Mouse (Mus musculus) hematopoietic multipotent progenitor cell, adult 10-12 weeks (in vitro differentiated cells): ENCODE measurements around the gene Dynlt1c. TPM values are rescaled to one million over a fixed set of nuclear protein-coding genes. Genes with fewer than 3 reads are reported as not detected.

Experiments used
- polyA plus RNA-seq: library from polyadenylated mRNA; stranded (reverse); fragments of >175 nt; gene quantifications from 2 replicates; pipeline ENCODE4 v1.2.3, GENCODE M21; 2012; ENCODE audit warnings: low replicate concordance

The Dynlt1c gene
- 3.7 and 6.6 TPM in 2 replicates for polyA plus RNA-seq

DNA sequence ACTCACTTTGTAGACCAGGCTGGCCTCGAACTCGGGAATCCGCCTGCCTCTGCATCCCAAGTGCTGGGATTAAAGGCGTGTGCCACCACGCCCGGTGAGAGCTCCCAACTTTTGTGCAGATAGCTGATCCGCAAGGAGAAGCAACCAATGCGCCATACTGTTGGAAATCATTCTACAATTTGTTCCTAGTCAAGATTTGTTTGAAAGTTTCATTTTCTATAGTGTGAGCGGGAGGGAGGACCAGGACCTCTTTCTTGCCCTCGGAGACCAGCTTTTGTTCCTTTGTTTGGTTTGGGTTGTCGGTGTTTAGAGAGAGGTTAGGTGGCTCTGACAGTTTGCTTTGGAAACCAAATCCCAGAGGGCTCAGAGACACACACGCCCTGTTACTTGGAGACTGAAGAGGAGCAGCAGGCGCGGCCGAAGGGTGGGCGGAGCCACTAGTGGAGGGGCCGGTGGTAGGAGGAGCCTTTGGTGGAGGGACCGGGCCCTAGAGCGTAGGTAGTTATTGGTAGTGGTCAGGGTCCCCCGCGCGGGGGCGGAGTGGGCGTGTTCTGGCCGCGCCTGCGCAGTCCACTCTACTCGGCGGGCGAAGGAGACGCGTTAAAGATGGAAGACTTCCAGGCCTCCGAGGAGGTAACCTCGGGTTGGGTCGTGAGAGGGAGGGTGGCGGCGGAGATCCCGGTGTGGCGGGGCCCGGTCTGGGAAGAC is at the start of gene Dynlt1c:
TSS of gene Dynlt1c (plus strand) at position 468 of the 708 bp plus-strand sequence.

GRCm38 (mm10) chr17:6655567-6656281 is 54.3 kb downstream of the Dynlt1c start, which contains the start of gene Dynlt1f:
Gene Dynlt1f (minus strand): TSS chr17:6655900.

DNA sequence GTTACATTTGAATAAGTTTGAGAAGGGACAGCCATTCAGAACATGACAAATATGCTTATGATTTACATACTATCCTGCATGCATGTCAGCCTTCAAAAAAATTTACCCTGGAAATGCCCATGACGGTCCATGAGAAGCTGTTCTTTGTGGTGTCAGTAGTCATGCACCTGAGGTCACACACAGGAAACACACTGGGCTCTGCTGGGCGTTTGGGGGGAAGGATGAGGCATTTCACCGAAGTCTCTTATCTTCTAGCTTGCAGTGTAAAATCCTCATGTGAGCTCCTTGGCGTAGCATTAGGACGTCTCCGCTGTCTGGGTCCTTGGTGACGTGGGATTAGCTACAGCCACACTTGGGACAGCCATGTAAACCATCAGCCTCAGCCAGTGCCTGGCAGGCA is 57.3 kb downstream of the Dynlt1c start, which contains the start of gene Sytl3:
TSS of gene Sytl3 (plus strand) at position 293 of the 400 bp plus-strand sequence.

Other genes starting within 250 kb of the Dynlt1c start
- gene Dynlt1b, start 171.6 kb upstream of the Dynlt1c start, polyA plus RNA-seq: 27.0 and 37.6 TPM in 2 replicates
- gene Dynlt1f, start 54.2 kb downstream of the Dynlt1c start, polyA plus RNA-seq: 4.8 and 8.1 TPM in 2 replicates
- 1.6 and 2.4 TPM in 2 replicates for gene Sytl3, start 57.4 kb downstream of the Dynlt1c start, polyA plus RNA-seq
- 515 and 526 TPM in 2 replicates for gene Ezr, start 181.1 kb downstream of the Dynlt1c start, polyA plus RNA-seq